Mouse (Mus musculus) cerebellum, adult 18-20 months (tissue): ENCODE measurements around the gene Fbxw11.
"Not testable (repeated sequence)": the region's sequence is repeated elsewhere in the genome, so short reads cannot be mapped to it uniquely, and the experiment has no call there.

ENCODE experiments used
- DNase-seq, 2 experiments: peaks; one replicate each; pipeline ENCODE4 v3.0.0; 2021

The Fbxw11 gene

GRCm38 (mm10) chr11:32677811-32678210, 35.3 kb downstream of the Fbxw11 start:
- no peak for DNase-seq

DNA sequence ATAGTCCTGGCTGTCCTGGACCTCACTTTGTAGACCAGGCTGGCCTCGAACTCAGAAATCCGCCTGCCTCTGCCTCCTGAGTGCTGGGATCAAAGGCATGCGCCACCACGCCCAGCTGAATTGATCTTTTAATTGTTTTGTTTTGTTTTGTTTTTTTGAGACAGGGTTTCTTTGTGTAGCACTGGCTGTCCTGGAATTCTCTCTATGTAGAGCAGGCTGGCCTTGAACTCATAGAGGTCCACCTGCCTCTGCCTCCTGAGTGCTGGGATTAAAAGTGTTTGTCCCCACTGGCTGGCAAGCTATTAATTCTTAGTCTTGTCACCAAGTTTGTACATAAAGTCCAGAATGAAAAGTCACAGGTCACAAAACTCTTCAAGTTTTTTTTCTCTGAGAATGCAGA, 36.6 kb downstream of the Fbxw11 start:
- not testable (repeated sequence) for DNase-seq

DNA sequence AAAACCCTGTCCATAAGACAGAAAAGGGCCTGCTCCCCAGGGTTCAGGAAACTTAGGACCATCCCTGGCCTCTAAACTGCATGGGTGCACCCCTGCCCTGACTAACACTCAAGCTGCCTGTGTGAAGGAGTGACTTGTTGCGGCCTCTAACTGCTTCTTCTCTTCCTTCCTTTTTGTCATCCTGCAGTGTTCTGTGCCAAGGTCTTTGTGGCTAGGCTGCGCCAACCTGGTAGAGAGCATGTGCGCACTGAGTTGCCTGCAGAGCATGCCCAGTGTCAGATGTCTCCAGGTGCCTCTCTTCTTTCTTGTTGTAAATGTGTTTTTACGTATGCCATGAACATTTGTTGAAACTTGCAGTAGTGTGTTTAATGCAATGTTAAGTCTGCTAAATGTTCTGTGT, 37.5 kb downstream of the Fbxw11 start:
- DNase-seq: peak; percentile 69 to 78

- DNase-seq: no peak
These were observed 38.8 kb downstream of the Fbxw11 start for GRCm38 (mm10) chr11:32681192-32681795.

DNA sequence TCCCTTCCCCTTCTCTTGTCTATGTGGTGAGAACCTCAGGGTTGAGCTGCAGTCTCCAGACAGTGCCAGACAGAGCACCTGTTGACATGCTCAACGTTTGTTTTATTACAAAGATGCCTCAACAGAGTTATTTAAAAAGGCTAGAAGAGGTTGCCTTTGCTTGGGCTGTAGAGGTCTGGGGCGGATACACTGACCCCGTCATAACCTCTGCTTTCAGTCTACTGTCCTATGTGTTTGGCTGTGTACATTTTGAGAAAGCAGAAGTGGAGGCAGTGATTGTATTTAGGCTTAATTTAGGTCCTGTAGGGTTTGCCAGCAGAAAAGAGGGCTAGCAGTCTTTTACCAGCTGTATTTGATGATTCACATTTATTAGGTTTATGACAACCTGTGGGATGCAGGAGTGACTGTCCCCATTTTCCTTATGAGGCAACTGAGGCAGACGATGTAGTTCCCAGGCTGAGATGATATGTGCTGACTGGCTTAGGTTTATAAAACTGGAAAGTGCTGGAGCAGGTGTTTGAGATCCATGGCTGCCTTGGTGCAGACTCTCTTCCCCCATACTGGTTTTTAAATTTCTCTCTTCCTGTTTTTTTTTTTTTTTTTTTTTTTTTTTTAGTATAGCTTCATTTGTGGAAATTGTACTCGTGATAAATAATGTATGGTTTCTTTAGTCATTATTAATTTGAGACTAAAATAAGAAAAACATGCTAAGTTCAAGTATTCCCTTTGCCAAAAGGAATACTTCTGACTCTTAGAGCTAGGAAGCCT, 40.0 kb downstream of the Fbxw11 start:
- no peak for DNase-seq

- no peak for DNase-seq
These were observed 42.2 kb downstream of the Fbxw11 start for GRCm38 (mm10) chr11:32684690-32685254.

GRCm38 (mm10) chr11:32688245-32688855, 45.8 kb downstream of the Fbxw11 start:
- DNase-seq: no peak

DNA sequence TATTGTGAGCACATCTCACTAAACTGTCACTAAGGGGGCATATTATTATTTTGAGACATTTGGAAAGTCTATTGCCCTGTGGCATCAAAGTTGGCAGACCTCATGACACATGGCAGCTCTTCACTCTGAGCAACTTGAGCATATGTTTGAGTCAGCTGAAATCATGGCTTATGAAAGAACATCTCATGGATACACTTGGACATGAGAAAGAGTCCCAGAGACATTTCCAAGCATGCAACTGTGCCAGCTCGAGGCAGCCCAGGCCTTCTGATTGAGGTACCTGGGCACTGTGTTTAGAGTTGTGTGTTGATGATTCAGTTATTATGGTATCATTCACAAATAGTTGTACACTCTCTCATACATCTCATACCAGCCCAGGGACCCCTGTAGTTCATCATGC, 47.0 kb downstream of the Fbxw11 start:
- peak in 1 of 2 experiments; percentile 50 for DNase-seq

GRCm38 (mm10) chr11:32692834-32693233, 50.3 kb downstream of the Fbxw11 start:
- no peak for DNase-seq

GRCm38 (mm10) chr11:32693431-32694141, 51.1 kb downstream of the Fbxw11 start:
- peak in 1 of 2 experiments; percentile 49 for DNase-seq

GRCm38 (mm10) chr11:32694322-32695003, 51.9 kb downstream of the Fbxw11 start:
- DNase-seq: not testable (repeated sequence)

DNA sequence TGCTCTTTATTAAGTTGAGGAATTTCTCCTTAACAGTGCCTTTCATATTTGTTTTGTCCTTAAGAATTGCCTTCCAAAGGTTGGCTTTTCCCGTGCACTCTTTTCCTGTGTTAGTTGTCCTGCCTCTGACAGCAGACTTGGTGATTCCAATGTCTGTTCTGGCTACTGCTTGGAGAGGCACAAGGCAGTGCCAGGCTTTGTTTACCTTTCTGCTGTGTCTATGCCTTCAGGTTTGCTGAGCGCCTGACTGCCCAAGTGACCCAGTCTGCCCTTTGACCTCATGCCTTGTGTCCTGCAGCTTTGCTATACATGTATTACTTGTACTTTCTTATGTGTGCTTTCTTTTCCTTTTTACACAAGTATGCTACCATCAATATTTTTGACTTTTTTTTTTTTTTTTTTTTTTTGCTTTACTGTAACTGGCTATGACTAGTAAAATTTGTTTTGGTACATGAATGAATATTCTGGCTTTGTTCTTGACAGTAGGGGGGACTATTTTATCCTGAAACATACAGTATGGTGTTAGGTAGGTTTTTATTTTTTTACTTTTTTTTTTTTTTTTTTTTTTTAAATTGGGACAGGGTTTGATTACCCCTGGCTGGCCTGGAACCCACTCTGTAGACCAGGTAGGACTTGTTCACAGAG, 54.0 kb downstream of the Fbxw11 start:
- DNase-seq: no peak

DNA sequence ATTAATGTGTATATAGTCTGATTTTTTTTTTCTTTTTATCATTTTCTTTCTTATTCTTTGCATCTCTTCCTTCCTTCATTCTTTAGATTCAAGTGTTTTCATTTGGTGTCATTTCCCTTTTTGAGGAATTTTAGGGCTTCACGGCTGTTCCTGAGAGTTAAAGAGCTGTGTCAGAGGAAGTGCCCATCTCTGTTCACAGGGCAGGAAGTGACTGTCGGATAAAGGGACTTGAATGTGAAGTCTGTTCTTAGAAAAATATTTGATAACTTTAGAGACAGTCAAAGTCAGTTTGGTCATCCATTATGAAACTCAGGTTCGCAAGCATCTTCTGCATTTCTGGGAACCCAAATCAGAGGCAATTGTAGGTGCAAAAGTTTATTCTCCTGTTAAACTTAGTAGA, 55.2 kb downstream of the Fbxw11 start:
- DNase-seq: no peak

GRCm38 (mm10) chr11:32699913-32700493, 57.5 kb downstream of the Fbxw11 start:
- no peak for DNase-seq

GRCm38 (mm10) chr11:32701566-32701965, 59.0 kb downstream of the Fbxw11 start:
- no peak for DNase-seq

GRCm38 (mm10) chr11:32704241-32704890, 61.8 kb downstream of the Fbxw11 start:
- no peak for DNase-seq

DNA sequence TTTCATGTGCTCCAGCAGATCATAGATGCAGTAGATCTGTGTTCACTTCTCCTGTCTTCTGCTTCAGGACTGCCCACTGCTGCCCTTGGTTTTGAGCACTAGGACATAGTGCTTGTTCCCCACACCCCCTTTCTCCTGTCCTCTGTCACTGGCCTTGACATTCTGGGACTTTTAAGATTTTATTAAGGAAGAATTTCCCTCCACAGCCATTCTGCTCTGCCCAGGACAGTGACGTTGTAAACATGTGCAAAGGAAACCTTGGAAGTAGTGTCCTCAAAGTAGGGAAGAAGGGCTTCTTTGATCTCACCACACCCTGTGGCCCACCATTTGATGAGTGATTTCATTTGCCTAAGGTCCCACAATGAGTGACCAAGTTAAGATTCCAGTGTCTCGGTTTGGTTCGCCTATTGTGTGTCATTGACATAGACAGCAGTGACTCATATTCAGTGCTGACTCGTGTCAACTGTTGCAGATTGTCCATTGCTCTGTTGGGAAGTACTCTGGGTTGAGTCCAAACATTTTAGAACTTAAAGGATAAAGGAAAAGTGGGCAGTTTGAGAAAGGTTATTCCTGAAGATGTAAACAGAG, 64.0 kb downstream of the Fbxw11 start:
- DNase-seq: no peak

GRCm38 (mm10) chr11:32707481-32707880, 65.0 kb downstream of the Fbxw11 start:
- DNase-seq: no peak

DNA sequence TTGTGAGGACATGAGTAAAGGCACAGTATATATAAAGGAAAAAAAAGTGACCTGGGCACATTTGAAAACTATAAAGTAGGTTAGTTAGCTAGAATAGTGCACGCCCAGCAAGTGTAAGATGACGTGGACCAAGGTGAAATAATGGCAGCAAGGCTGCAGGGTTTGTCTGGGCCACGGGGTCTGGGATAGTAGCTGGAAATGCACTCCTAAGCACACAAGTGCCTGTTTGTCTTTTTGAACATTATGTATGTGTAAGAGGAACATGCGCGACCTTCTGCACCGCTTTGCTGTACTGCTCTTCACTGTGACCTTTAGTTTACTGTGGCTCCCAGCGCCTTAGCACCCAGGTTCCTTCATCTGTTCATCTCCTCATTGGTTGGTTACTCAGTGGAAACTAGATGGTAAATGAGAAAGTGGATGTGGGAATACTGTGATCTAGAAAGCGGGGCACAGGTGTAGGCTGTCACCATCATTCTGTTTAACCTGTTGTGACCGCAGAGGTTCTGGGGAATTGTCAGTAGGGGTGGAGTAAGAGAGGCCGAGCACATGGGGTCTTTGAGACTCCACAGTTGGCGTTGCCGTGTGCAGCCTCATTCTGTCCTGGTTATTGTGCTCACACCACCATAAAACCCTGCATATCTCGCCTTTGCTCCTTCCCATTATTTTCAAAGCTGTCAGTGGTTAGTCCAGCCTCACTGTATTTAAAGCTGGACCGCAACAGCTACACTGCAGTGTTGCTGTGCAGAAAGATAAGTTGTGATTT, 66.4 kb downstream of the Fbxw11 start:
- DNase-seq: no peak

DNA sequence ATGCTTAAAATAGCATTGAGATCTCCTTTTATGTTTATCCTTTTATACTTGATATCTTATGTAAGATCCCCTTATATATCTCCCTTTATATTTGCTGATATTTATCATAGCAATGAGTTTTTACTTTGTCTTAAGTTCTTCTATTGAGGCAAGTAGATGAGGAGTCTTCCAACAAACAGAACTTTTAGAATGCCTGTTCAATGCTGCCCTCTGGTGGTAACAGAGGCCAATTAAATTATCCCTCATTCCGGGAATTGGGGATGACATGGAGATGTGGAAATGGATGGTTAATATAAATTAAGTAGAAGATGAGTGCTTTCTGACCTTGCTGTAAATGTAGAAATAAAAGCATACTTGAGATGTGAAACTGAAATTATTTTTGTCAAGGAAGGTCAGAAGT, 67.0 kb downstream of the Fbxw11 start:
- peak; percentile 77 to 79 for DNase-seq
